Mouse (Mus musculus) frontal cortex, postnatal 36 days (tissue): ENCODE measurements around the gene Trmt10a.
"Not testable (repeated sequence)": the region's sequence is repeated elsewhere in the genome, so short reads cannot be mapped to it uniquely, and the experiment has no call there.

Source experiments
- DNase-seq, 2 experiments: peaks; one replicate each; pipeline ENCODE4 v3.0.0; 2022; ENCODE audit warnings: low spot score in 2 of 2

Trmt10a gene

DNA sequence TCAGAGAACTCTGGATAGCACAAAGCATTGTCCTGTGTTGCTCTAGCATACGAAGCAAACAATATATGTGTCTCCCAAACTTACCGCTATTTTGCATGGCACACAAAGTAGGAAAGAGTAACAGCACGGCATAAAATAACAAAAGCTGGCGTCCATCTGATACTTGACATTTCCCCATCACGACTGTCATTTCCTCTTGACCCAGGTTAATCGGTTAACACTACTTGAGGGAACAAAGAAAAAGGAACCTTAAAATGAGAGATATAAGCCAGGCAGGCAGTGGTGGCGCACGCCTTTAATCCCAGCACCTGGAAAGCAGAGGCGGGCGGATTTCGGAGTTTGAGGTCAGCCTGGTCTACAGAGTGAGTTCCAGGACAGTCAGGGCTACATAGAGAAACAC, 9.3 kb upstream of the Trmt10a start:
- no peak for DNase-seq

DNA sequence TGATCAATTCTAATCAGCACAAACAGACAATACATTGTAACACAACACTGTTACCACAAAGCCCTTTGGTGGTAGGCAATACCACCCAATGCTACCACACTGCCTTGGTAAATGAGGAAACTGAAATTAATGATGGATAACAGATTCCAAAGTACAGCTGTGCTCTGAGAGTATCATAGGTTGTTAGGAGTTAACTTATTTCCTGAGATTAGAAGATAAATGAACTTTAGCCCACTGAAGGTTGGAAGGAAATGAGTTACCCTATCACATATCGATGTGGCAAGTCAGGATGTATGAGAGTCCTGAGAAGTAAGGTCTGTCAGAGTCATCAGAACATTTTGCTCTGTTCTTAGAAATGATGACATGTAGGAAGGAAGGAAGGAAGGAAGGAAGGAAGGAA, 8.7 kb upstream of the Trmt10a start:
- no peak for DNase-seq

DNA sequence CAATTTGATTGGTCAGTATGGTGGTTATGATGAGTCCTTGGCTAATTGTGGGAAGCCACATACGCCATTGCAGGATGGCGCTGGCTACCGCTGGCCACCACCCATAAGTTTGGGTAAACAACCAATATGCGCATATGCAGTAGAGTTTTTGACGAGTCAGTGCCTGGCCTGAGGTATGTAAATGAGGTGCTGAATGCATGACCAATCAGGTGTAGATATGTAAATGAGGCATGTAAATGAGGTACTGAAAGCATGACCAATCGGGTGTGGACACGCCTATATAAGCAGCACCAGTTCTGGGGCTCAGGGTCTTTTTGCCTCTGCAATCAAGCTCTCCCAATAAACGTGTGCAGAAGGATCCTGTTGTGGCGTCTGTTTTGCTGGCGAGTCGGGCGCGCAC, 5.1 kb upstream of the Trmt10a start:
- not testable (repeated sequence) for DNase-seq

DNA sequence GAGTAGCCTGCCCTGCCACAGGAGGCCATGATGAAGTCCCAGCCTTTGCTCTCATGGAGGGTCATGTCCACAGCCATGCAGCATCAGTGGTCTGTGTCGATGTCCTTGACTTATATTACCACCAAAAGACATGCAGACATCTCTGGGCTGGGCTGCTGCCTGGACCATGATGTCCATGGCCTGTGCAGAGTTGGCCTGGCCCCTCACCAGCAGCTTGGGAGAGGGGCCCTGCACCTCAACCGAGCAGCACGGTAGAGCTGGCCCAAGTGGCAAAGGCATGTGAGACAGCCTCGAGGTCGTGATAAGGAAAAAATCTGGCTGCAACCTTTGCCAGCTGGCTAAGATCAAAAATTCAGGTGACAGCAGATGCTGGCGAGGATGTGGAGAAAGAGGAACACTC, 3.6 kb upstream of the Trmt10a start:
- no peak for DNase-seq

DNA sequence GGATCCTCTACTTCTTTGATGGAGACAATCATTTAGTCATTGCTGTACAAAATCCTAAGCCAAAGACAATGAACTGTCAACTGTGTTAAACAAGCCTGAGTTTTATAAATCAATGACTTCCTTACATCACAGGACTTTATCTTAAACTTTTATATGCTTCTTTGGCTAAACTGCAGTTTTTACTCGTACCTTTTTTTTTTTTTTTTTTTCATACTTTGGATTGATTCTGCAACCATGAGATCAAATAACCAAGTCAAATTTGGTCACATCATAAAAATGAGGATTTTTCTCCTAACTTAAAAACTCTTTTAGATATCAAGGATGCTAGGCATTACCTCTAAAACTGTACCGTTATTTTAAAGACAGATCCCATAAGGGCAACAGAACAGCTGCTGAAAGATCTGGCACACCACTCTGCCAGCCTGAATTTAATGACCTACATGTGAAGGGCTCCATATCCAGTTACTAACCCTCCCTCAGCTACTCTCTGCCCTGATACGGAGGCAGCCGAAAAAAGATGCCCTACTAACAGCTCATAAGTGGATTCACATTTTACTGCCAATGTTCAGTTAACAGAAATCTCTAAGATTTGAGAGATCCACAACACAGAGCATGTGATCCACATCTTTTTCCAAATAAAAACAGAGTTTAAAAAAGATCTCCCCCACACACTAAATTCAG, 1.1 kb upstream of the Trmt10a start:
- peak in 1 of 2 experiments; percentile 7 for DNase-seq

DNA sequence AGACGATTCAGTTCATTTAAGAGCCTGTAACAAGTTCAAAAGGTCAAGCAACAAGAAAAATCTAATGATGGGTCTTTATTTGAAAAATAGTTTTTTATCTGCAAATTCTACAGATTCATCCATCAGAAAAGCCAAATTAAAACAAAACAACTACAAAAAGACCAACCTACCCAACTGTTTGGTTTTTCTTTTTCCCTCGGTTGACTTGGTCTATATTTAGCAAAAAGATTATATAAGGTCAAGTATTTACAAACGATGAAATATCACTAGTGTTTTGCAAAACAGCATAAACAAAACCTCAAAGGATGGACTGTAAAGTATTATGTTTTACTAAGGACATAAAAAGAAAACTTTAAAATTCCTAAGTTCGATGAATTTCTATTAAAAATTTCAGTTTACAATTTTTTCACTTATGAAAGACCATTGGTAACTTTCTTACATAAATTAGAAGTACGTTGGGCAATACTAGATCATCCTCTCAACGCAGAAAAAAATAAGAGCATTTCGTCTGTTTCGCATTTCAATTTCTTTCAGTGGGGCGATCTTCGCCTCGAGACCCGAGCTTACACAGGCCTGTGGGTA, 424 bp upstream of the Trmt10a start:
- DNase-seq = no peak

DNA sequence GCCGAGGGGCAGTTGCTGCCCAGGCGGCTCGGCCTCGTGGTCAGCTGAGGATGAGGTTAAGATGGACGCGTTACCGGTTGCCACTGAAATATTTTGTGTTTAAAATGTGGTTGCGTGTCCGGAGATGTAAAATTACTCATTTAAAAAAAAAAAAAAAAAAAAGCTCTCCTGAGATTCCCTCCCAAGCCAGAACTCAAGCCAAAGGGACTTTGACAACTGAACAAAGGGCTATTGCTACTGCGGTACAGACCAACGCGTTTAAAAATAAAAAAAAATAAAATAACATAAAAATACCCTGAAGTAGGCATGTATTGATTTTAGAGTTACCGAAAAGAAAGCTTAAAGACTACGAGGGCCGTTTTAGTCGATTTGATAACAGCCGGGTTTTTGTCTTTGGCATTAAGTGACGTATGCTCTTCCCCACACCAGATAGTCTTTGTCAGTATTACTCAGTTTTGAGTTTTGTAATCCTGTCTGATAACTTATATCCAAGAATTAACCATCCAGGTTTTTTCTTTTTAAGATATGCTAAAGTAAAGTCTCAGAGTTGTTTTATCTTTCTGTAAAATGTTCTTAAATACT, 903 bp downstream of the Trmt10a start:
- DNase-seq = no peak

DNA sequence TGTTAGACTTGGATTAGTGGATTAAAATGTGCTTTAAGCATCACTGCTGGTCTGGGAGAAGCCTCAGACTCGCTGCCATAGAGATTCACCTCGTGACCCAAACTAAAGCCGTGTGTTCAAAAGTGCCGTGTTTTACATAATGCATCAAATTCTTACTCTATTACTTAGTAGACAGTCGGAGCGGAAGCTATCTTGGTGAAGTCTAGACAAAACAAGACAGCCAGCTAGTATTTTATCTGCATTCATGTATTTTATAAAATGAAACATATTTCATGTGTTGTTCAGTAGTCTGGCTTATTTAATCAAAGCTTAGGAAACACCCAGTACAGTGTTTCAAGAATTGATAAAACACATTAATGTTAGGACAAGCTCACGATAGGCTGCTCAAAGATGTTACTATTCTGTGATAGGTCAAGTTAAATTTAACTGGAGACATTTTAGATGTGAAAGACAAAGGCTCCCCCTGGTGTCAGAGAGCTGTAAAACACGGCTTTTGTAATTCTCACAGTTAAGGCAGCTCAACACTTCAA, 1.5 kb downstream of the Trmt10a start, which contains the start of gene Mttp:
Gene Mttp, minus strand, starts transcription at position 327 of the 530 bp plus-strand sequence.
- peak; percentile 71 to 91 for DNase-seq

DNA sequence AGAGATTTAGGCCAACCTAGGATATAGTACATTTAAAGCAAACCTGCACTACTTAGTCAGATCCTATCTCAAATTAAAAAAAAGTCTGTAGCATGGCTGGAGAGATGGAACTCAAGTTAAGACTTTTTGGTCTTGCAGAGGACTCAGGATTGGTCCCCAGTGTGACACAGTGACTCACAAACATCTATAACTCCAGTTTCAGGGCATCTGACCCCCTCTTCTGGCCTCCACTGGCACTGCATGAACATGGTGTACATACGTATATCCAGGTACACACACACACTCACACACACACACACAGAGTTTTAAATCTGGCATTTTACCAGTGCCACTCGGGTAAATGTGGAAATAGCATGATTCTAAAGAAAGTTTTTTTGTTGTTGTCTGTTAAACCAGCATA, 5.6 kb downstream of the Trmt10a start:
- no peak for DNase-seq

DNA sequence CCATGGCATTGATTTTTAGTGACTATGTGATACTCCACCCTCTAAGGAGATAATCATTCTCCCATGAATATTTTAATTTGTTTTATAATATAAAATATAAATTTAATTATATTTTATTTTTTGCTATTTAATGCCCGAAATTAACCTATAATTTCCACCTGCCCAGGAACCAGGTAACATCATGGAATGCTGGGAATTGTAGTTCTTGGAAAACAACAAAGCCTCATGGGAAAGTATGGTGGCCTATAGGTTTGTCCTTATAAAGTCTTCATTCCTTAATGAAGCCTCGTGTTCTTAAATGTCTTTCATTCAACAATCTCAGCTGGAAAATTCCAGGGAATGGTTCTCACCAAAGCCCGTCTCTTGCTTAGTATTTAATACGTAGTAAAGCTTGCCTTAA, 11.8 kb downstream of the Trmt10a start:
- no peak for DNase-seq

DNA sequence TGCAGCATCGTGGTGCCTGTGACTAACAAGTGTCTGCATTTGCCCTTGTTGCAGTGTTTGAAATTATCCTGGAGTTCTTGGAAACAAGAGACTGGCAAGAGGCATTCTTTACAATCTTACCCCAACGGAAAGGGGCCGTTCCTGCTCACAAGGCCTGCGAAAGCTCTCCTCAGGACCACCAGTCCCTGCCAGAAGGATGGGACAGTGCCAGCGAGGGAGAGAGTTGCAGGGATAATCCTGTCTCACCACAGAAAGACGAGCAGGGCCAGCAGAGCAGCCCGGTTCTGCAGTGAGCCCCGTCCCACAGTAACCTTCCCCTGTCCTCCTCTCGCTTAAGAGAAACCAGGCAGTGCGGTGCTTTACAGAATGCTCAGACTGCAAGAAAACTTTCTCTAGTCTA, 13.4 kb downstream of the Trmt10a start:
- no peak for DNase-seq

DNA sequence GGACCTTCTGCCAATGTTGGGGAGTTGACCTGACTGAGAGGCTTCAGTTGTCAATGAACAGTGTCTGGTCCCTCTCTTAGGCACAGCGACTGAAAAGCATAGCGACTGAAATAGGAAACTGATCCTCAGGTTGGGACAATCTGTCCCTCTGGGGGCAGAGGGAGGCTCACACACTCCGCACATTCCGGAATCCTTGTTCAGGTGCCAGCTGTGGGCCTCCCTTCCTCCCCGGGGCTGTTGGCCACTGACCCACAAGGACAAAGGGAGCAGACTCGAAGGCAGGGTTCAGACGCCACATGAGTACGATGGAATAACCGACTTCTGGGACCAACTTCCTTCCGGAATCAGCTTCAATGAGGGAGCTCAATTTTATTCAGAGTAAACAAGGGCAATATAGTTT, 18.4 kb downstream of the Trmt10a start:
- DNase-seq = no peak

DNA sequence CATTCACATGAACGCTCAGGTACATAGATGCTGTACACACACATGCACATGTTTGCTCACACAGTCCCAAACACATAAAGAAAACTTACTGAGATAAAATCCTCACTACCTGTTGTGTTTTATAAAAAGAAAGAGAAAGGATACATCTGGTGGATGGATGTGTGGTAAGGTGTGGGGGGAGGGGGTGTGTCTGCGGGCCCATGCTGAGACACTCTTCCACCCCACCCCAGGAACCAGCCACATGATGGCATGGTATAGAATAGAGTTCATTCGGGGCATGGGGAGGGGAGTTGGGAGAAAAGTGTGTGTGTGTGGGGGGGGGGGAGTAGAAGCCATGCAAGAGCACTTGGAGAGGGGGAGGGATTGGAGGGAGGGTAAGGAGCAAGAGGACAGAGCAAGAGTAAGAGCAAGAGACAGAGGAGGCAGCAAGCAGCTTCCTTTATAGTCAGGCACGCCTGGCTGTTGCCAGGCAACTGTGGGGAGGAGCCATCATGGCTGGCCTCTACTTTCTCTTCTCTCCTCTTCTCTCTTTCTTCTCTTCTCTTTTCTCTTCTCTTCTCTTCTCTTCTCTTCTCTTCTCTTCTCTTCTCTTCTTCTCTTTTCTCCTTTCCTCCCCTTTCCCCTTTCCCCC, 19.4 kb downstream of the Trmt10a start:
- DNase-seq = no peak

DNA sequence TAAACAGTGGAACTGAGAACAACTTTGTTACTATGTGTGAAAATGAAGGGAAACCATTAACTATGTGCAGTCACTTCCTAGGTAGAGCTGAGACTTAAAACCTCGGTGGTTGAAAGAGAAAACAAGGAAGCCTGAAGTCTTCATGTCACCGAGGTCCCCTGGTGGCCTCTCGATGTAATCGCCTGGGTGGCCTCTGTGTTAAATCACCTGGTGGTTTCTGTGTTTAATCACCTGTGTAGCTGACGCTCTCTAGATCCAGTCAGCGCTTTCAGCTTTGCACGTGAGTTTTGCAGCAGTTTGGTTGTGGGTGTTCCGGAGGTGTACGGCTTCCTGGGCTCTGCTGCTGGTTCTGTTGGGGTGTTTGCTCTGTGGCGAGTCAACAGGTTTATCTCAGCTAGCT, 30.0 kb downstream of the Trmt10a start:
- no peak for DNase-seq

DNA sequence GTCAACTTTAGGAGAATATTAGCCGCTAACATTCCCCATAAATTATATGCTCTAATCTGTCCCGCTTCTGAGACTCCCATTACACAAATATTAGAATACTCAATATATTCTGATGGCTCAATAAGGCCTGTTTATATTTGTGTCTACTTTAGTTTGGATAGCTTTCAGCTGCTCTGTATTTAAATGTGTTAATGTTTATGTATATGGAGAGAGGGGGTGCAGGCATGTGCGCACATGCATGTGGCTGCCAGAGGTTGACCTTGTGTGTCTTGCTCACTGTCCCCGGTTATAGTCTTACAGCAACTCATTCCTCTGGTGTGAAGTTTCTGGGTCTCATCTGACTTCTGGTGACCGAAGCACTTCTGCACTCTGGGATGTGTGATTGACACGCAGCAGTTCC, 32.3 kb downstream of the Trmt10a start:
- no peak for DNase-seq

DNA sequence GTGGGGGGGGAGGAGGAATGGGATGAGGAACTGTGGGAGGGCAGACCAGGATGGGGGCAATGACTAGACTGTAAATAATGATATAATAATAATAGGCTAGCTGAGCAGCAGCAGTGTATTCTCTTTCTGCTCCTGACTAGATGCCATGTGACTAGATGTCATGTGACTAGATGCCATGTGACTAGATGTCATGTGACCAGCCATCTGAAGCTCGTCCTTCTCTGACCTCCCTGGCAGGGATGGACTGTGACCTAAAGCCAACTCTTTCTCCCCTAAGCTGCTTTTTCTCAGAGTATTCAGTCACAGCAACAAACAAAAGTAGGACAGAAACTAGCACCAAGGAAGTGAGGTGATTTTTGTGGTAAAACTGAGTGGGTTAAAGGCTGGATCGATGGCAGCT, 38.8 kb downstream of the Trmt10a start:
- no peak for DNase-seq

DNA sequence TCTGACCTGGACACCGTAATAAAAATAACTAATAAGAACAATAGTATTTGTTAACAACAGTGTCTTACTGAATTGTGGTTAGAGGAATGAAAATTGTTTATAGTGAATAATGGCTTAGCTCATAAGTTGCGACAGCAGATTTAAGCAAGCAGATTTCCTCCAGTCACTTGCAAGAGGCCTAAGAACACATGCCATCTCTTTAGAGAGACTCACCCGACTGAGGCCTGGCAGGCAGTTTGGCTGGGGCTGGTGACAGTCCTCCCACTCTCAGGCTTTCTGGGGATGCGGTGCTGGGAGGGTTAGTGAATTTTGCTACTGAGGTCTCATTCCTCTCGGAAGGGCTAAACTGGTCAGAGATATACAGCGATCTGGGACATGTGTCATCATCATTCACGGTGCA, 40.1 kb downstream of the Trmt10a start:
- no peak for DNase-seq

DNA sequence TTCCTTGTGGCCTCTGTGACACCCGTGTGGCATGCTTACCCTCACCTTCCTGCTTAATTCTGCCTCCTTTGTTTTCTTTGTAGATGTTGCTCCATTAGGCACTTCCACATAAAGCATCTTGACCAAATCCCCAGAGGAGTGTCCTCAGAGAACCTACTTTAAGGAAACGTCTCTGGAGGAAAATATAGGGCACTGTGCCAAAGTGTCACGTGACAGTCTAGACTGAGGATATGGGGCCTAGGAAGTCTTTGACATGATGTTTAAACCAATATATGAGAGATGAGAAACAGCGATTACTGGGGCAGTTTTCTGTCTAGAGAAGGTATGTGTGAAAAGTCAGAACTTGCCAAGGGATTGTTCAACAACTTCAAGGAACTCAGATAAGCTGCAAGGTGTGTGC, 42.0 kb downstream of the Trmt10a start:
- no peak for DNase-seq

DNA sequence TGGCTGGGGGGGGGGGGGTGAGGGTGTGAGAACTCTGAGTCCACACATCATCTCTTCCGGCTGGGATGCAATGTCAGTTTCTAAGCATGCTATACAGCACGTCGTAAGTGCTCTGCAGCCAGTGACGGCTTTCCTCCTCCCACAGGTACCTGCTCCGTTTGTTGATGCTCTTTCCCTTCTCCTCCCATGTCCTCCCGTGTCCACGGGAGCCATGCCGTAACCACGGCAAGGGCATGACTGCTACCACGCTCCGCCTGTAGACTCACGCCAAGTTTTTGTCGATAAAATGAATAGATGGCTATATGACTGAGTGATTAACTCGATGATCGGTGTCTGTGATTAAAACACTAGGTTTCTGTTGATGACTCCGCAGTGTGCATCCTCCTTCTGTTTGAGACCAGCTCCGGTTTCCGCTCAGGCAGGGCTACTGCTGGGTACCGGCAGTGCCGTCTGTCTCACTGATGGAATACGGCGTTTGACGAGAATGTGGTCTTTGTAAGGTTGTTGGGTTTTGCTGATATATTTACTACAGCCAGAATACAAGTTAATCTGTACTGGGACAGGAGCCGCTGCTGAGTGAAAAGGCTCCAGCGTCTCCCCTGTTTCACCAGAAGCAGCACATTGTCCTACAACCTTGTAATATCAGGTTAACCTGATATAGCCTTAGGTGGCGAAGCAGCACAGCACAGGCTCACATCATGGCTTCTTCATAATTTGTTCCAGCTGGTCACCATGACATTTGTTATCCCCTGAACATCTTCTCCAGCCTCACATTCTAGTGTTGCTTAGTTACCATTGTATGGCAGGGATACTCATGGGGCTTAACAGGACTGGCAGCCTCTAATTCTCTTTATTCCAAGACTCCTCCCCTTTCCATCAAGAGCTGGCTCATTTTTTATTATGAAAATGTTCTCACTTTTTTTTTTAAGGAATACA, 43.0 kb downstream of the Trmt10a start:
- DNase-seq = no peak

DNA sequence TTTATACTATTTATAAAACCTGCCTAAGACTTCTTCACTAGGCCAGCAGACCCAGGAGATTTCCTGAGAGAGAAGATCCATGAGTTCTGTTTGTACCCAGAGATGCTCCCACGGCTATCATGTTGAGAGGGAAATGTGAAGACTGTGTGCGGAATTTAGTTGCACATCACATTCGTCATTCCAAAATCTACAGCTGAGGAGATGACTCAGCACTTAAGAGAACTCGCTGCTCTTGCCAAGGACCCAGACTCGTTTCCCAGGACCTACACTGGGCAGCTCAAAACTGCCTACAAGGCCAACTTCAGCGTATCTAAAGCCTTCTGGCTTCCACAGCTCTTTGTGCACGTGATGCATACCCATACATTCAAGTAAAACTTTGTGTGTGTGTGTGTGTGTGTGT, 49.0 kb downstream of the Trmt10a start:
- DNase-seq = peak in 1 of 2 experiments; percentile 17

DNA sequence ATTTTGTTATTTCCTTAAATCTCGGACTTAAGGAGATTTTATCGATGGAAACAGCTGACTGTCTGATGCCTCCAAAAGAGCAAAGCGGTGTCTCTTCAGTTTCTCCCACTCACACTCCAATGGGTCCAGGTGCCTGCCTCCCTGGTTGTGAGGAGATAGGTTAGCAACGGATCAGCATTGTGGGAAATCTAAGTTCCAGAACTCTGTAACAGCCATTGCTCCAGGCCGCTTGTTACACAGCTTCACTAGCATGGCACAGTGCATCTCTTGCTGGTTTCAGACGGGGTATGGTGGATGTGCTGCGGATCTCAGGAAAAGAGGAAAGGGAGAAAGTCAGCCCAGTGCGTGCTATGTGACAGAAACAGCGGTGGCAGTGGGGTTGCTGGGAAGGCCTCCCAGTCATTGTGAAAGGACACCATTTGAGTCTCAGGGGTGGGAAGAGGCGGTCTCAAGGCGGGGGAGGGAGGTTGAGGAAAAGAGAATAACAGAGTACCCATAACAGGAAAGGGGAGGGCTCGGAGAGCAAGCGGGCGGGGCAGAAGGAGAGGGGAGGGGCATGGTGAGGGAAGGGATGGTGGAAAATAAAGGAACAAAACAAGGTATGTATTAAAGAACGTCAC, 50.5 kb downstream of the Trmt10a start, which contains the start of gene 4930579F01Rik:
Gene 4930579F01Rik, minus strand, starts transcription at position 143 of the 620 bp plus-strand sequence.
- no peak for DNase-seq
